Comparison of ENCODE assay signal across 8 mouse cellular contexts in the genomic region with DNA sequence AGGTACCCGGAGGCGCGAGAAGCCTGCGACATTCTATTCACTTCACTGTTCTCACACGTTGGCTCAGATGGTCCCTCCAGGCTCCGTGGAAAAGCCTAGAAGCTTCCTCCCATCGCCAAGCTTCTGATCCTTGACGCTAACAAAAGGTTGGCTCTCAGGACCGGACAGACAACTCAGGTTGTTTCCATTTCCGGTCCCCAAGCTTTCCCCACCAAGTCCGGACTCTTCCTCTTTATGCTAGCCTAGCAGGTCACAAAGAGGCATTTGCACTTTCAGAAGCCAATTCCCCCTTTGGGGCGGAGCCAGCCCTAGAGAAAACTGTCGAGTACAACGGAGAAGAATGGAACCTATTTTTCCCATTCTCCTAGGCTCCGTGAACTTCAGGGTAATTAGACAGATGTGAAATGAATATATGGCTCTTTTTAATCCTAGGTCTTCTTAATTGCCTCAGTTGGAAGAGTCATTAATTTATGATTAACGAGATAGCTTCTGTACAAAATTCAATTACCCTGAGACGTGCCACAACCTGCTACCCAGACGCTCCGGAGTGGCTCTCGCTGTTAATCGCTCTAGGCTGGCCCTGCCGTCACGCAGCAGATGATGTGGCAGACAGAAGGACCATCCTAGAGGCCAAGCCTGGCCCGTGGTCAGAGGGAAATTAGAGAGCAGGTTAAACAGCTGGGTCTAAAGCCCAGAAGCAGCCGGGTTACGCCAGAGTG.
DNase-seq lines count a peak whose midpoint lies in the region; ATAC-seq and TF ChIP-seq lines count a peak whose summit lies in the region.
"Had no signal": no experiment of that assay in that cellular context is flagged by ENCODE, and none has a peak within 500 bp of the region (broad histone marks: within the 10 kb centered on the region; RNA-seq: fewer than 3 reads in every experiment).

No protein-coding gene starts in this region.

- H3K9me3 ChIP-seq in embryonic facial prominence, embryonic 12.5 days: no peaks in the 10 kb centered on the region
- H3K9me3 ChIP-seq in heart, embryonic 11.5 days (replicated peaks; ENCODE audit: control insufficient read depth, low read length): no peaks in the 10 kb centered on the region
- no peaks in the 10 kb centered on the region for H3K9me3 ChIP-seq in kidney, embryonic 15.5 days (replicated peaks)

- 0 out of 2 replicates have a peak, but pooled peaks cover 2% of the 10 kb centered on the region for H3K27me3 ChIP-seq in embryonic facial prominence, embryonic 12.5 days
- no peaks in the 10 kb centered on the region for H3K27me3 ChIP-seq in heart, embryonic 11.5 days (ENCODE audit: control insufficient read depth, insufficient read depth, low read length)
- H3K27me3 ChIP-seq in kidney, embryonic 15.5 days: no peaks in the 10 kb centered on the region

- no peak for TF ChIP-seq CTCF in bone marrow, adult 2 months (IDR thresholded peaks at IDR 0.05; ENCODE audit: control insufficient read depth, insufficient read depth, low read length)

- no peaks in the 10 kb centered on the region for H3K36me3 ChIP-seq in embryonic facial prominence, embryonic 12.5 days
- no peaks in the 10 kb centered on the region for H3K36me3 ChIP-seq in heart, embryonic 11.5 days (ENCODE audit: control insufficient read depth, insufficient read depth, low read length)
- no peaks in the 10 kb centered on the region for H3K36me3 ChIP-seq in kidney, embryonic 15.5 days

- peak; percentile 21 for DNase-seq in lung, postnatal 25 days (ENCODE audit: low spot score)
- DNase-seq in layer of hippocampus, adult 8-10 months (ENCODE audit: low spot score in 2 of 2): no peak
- DNase-seq in frontal cortex, postnatal 10 days (ENCODE audit: low spot score in 2 of 2): no peak

- no peak overlapping the region for H3K4me3 ChIP-seq in bone marrow, adult 2 months (replicated peaks; ENCODE audit: control insufficient read depth, low read depth, low read length)
- no peak overlapping the region for H3K4me3 ChIP-seq in embryonic facial prominence, embryonic 12.5 days
- H3K4me3 ChIP-seq in heart, embryonic 11.5 days (ENCODE audit: low read depth, low read length): no peak overlapping the region
- no peak overlapping the region for H3K4me3 ChIP-seq in kidney, embryonic 15.5 days (replicated peaks)
- H3K4me3 ChIP-seq: myocyte had no signal

- ATAC-seq in embryonic facial prominence, embryonic 12.5 days (ENCODE audit: insufficient number of reproducible peaks, insufficient read depth, low FRiP score, low TSS enrichment): peak; percentile 32; the same call in 1 of the 2 replicates
- ATAC-seq in heart, embryonic 11.5 days (replicated peaks; ENCODE audit: insufficient number of reproducible peaks, low FRiP score, low TSS enrichment): no peak
- no peak for ATAC-seq in kidney, embryonic 15.5 days (replicated peaks; ENCODE audit: low FRiP score)

- 36% methylated on average over 26 of the region's 26 CpGs for WGBS in bone marrow, adult 2 months
- 41% methylated on average over 26 of the region's 26 CpGs for WGBS in embryonic facial prominence, embryonic 12.5 days
- 35% methylated on average over 26 of the region's 26 CpGs for WGBS in heart, embryonic 11.5 days (ENCODE audit: insufficient replicate concordance)
- WGBS in kidney, embryonic 15.5 days: 31% methylated on average over 26 of the region's 26 CpGs

- 0 out of 2 replicates have a peak, but pooled peaks have one; percentile 10 for TF ChIP-seq POLR2A in bone marrow, adult 2 months (IDR thresholded peaks at IDR 0.05; ENCODE audit: borderline replicate concordance, control insufficient read depth, low read depth, low read length)

- no peak overlapping the region for H3K9ac ChIP-seq in embryonic facial prominence, embryonic 12.5 days
- H3K9ac ChIP-seq in heart, embryonic 11.5 days (ENCODE audit: low read depth, low read length): no peak overlapping the region
- no peak overlapping the region for H3K9ac ChIP-seq in kidney, embryonic 15.5 days

- H3K27ac ChIP-seq in bone marrow, adult 2 months (ENCODE audit: control insufficient read depth, insufficient read depth, low read depth, low read length, poor library complexity): no peak overlapping the region
- H3K27ac ChIP-seq in embryonic facial prominence, embryonic 12.5 days: no peak overlapping the region
- H3K27ac ChIP-seq in heart, embryonic 11.5 days (ENCODE audit: low read depth, low read length): no peak overlapping the region
- H3K27ac ChIP-seq in kidney, embryonic 15.5 days: no peak overlapping the region

- peaks cover 3% of the 10 kb centered on the region; the same call in 1 of the 2 replicates for H3K4me1 ChIP-seq in bone marrow, adult 2 months (ENCODE audit: control insufficient read depth, insufficient read depth, low read length)
- peaks cover 11% of the 10 kb centered on the region; the same call in 1 of the 2 replicates for H3K4me1 ChIP-seq in embryonic facial prominence, embryonic 12.5 days
- H3K4me1 ChIP-seq in heart, embryonic 11.5 days (ENCODE audit: control insufficient read depth, insufficient read depth, low read length): peaks cover 22% of the 10 kb centered on the region
- peaks cover 50% of the 10 kb centered on the region for H3K4me1 ChIP-seq in kidney, embryonic 15.5 days

- H3K4me2 ChIP-seq in embryonic facial prominence, embryonic 12.5 days (replicated peaks): peak overlapping the region; percentile 24; the same call in 1 of the 2 replicates
- peak overlapping the region; percentile 24; the same call in 1 of the 2 replicates for H3K4me2 ChIP-seq in heart, embryonic 11.5 days
- H3K4me2 ChIP-seq in kidney, embryonic 15.5 days: peak overlapping the region; percentile 36
